Mouse (Mus musculus): ENCODE results near the gene Pbld2. TPM values are rescaled to one million over a fixed set of nuclear protein-coding genes. Genes with fewer than 3 reads are reported as not detected.

The Pbld2 gene
- polyA plus RNA-seq, 1 experiment from 2014 or later, result 1.4 TPM

- H3K27me3 ChIP-seq (ENCODE audit: control insufficient read depth, insufficient read depth, low read length), result no peaks in the 10 kb centered on the region
- H3K36me3 ChIP-seq (ENCODE audit: control insufficient read depth, insufficient read depth, low read length), result no peaks in the 10 kb centered on the region
- no peak overlapping the region for H3K4me2 ChIP-seq (ENCODE audit: low read depth)
- H3K4me3 ChIP-seq (ENCODE audit: low read depth, low read length), result no peak overlapping the region
- H3K9ac ChIP-seq (ENCODE audit: low read length), result no peak overlapping the region
- H3K27ac ChIP-seq (ENCODE audit: low read depth, low read length), result no peak overlapping the region
- 75% methylated on average over 12 of the region's 12 CpGs for WGBS
- ATAC-seq (ENCODE audit: insufficient read depth, low FRiP score, low TSS enrichment), result no peak
- no peaks in the 10 kb centered on the region for H3K4me1 ChIP-seq (ENCODE audit: control insufficient read depth, insufficient read depth, low read length)
- no peak for DNase-seq (ENCODE audit: low spot score)
- H3K9me3 ChIP-seq (ENCODE audit: control insufficient read depth, low read length), result no peaks in the 10 kb centered on the region
Observed at GRCm38 (mm10) chr10:63061266-63061665, 37.2 kb downstream of the Pbld2 start.

- Histone ChIP-seq H3K27ac (ENCODE audit: low read depth, low read length) (no peak overlapping the region), H3K27me3 (ENCODE audit: control insufficient read depth, insufficient read depth, low read length) (no peaks in the 10 kb centered on the region), H3K9ac (ENCODE audit: low read length) (no peak overlapping the region), H3K4me3 (ENCODE audit: low read depth, low read length) (no peak overlapping the region), H3K36me3 (ENCODE audit: control insufficient read depth, insufficient read depth, low read length) (no peaks in the 10 kb centered on the region), H3K9me3 (ENCODE audit: control insufficient read depth, low read length) (no peaks in the 10 kb centered on the region), H3K4me1 (ENCODE audit: control insufficient read depth, insufficient read depth, low read length) (no peaks in the 10 kb centered on the region), H3K4me2 (ENCODE audit: low read depth) (no peak overlapping the region)
- DNase-seq (ENCODE audit: low spot score), result no peak
- 97% methylated on average over 5 of the region's 5 CpGs for WGBS
- ATAC-seq (ENCODE audit: insufficient read depth, low FRiP score, low TSS enrichment), result no peak
Observed at GRCm38 (mm10) chr10:63062696-63063095, 38.6 kb downstream of the Pbld2 start.

GRCm38 (mm10) chr10:63063365-63063764, 39.2 kb downstream of the Pbld2 start:
- H3K4me1 ChIP-seq (ENCODE audit: control insufficient read depth, insufficient read depth, low read length), result no peaks in the 10 kb centered on the region
- no peak overlapping the region for H3K4me2 ChIP-seq (ENCODE audit: low read depth)
- H3K27ac ChIP-seq (ENCODE audit: low read depth, low read length), result no peak overlapping the region
- WGBS, result 75% methylated on average over 7 of the region's 7 CpGs
- no peaks in the 10 kb centered on the region for H3K27me3 ChIP-seq (ENCODE audit: control insufficient read depth, insufficient read depth, low read length)
- H3K9me3 ChIP-seq (ENCODE audit: control insufficient read depth, low read length), result no peaks in the 10 kb centered on the region
- H3K36me3 ChIP-seq (ENCODE audit: control insufficient read depth, insufficient read depth, low read length), result no peaks in the 10 kb centered on the region
- no peak overlapping the region for H3K9ac ChIP-seq (ENCODE audit: low read length)
- ATAC-seq (ENCODE audit: insufficient read depth, low FRiP score, low TSS enrichment) (no peak), DNase-seq (ENCODE audit: low spot score) (no peak)
- no peak overlapping the region for H3K4me3 ChIP-seq (ENCODE audit: low read depth, low read length)

GRCm38 (mm10) chr10:63064516-63064915, 40.4 kb downstream of the Pbld2 start:
- Histone ChIP-seq H3K9me3 (ENCODE audit: control insufficient read depth, low read length) (no peaks in the 10 kb centered on the region), H3K36me3 (ENCODE audit: control insufficient read depth, insufficient read depth, low read length) (no peaks in the 10 kb centered on the region), H3K27ac (ENCODE audit: low read depth, low read length) (no peak overlapping the region), H3K4me3 (ENCODE audit: low read depth, low read length) (no peak overlapping the region), H3K4me1 (ENCODE audit: control insufficient read depth, insufficient read depth, low read length) (no peaks in the 10 kb centered on the region), H3K9ac (ENCODE audit: low read length) (no peak overlapping the region), H3K27me3 (ENCODE audit: control insufficient read depth, insufficient read depth, low read length) (no peaks in the 10 kb centered on the region), H3K4me2 (ENCODE audit: low read depth) (no peak overlapping the region)
- ATAC-seq (ENCODE audit: insufficient read depth, low FRiP score, low TSS enrichment), result no peak
- DNase-seq (ENCODE audit: low spot score), result no peak
- WGBS, result 87% methylated on average over 9 of the region's 9 CpGs

GRCm38 (mm10) chr10:63065561-63065960, 41.4 kb downstream of the Pbld2 start:
- Histone ChIP-seq H3K36me3 (ENCODE audit: control insufficient read depth, insufficient read depth, low read length) (no peaks in the 10 kb centered on the region), H3K9ac (ENCODE audit: low read length) (no peak overlapping the region), H3K27me3 (ENCODE audit: control insufficient read depth, insufficient read depth, low read length) (no peaks in the 10 kb centered on the region), H3K4me2 (ENCODE audit: low read depth) (no peak overlapping the region), H3K4me3 (ENCODE audit: low read depth, low read length) (no peak overlapping the region), H3K4me1 (ENCODE audit: control insufficient read depth, insufficient read depth, low read length) (no peaks in the 10 kb centered on the region), H3K27ac (ENCODE audit: low read depth, low read length) (no peak overlapping the region), H3K9me3 (ENCODE audit: control insufficient read depth, low read length) (no peaks in the 10 kb centered on the region)
- DNase-seq (ENCODE audit: low spot score) (no peak), ATAC-seq (ENCODE audit: insufficient read depth, low FRiP score, low TSS enrichment) (no peak)
- 64% methylated on average over 8 of the region's 8 CpGs for whole genome bisulfite sequencing

- Histone ChIP-seq H3K27ac (ENCODE audit: low read depth, low read length) (no peak overlapping the region), H3K36me3 (ENCODE audit: control insufficient read depth, insufficient read depth, low read length) (no peaks in the 10 kb centered on the region), H3K4me3 (ENCODE audit: low read depth, low read length) (no peak overlapping the region), H3K4me2 (ENCODE audit: low read depth) (no peak overlapping the region), H3K4me1 (ENCODE audit: control insufficient read depth, insufficient read depth, low read length) (no peaks in the 10 kb centered on the region), H3K9ac (ENCODE audit: low read length) (no peak overlapping the region), H3K27me3 (ENCODE audit: control insufficient read depth, insufficient read depth, low read length) (no peaks in the 10 kb centered on the region), H3K9me3 (ENCODE audit: control insufficient read depth, low read length) (no peaks in the 10 kb centered on the region)
- peak; percentile 72; the same call in 1 of the 2 replicates for ATAC-seq (ENCODE audit: insufficient read depth, low FRiP score, low TSS enrichment)
- 10% methylated on average over 5 of the region's 5 CpGs for WGBS
- peak; percentile 79 for DNase-seq (ENCODE audit: low spot score)
Observed at GRCm38 (mm10) chr10:63065988-63066387, 41.9 kb downstream of the Pbld2 start.

- H3K4me1 ChIP-seq (ENCODE audit: control insufficient read depth, insufficient read depth, low read length), result no peaks in the 10 kb centered on the region
- H3K4me2 ChIP-seq (ENCODE audit: low read depth), result no peak overlapping the region
- 82% methylated on average over 10 of the region's 10 CpGs for WGBS
- H3K27ac ChIP-seq (ENCODE audit: low read depth, low read length), result no peak overlapping the region
- no peak overlapping the region for H3K4me3 ChIP-seq (ENCODE audit: low read depth, low read length)
- H3K36me3 ChIP-seq (ENCODE audit: control insufficient read depth, insufficient read depth, low read length), result no peaks in the 10 kb centered on the region
- H3K27me3 ChIP-seq (ENCODE audit: control insufficient read depth, insufficient read depth, low read length), result 0 out of 2 replicates have a peak, but pooled peaks cover 2% of the 10 kb centered on the region
- DNase-seq (ENCODE audit: low spot score) (no peak), ATAC-seq (ENCODE audit: insufficient read depth, low FRiP score, low TSS enrichment) (no peak)
- no peak overlapping the region for H3K9ac ChIP-seq (ENCODE audit: low read length)
- H3K9me3 ChIP-seq (ENCODE audit: control insufficient read depth, low read length), result no peaks in the 10 kb centered on the region
Observed at GRCm38 (mm10) chr10:63086304-63086703, 62.2 kb downstream of the Pbld2 start.

GRCm38 (mm10) chr10:63089103-63089757, 65.1 kb downstream of the Pbld2 start:
- H3K36me3 ChIP-seq (ENCODE audit: control insufficient read depth, insufficient read depth, low read length), result no peaks in the 10 kb centered on the region
- H3K9me3 ChIP-seq (ENCODE audit: control insufficient read depth, low read length), result no peaks in the 10 kb centered on the region
- DNase-seq (ENCODE audit: low spot score) (no peak), ATAC-seq (ENCODE audit: insufficient read depth, low FRiP score, low TSS enrichment) (no peak)
- peak overlapping the region; percentile 37 for H3K4me2 ChIP-seq (ENCODE audit: low read depth)
- 0 out of 2 replicates have a peak, but pooled peaks cover 2% of the 10 kb centered on the region for H3K27me3 ChIP-seq (ENCODE audit: control insufficient read depth, insufficient read depth, low read length)
- 32% methylated on average over 8 of the region's 8 CpGs for WGBS
- peak overlapping the region; percentile 1; the same call in 1 of the 2 replicates for H3K4me3 ChIP-seq (ENCODE audit: low read depth, low read length)
- H3K27ac ChIP-seq (ENCODE audit: low read depth, low read length), result no peak overlapping the region
- H3K4me1 ChIP-seq (ENCODE audit: control insufficient read depth, insufficient read depth, low read length), result no peaks in the 10 kb centered on the region
- 0 out of 2 replicates have a peak overlapping the region, but pooled peaks have one; percentile 14 for H3K9ac ChIP-seq (ENCODE audit: low read length)
